Mouse (Mus musculus): ENCODE data around the gene Pank3.

GRCm38 (mm10) chr11:35798874-35799273, 29.6 kb downstream of the Pank3 start, which contains the start of gene Fbll1:
- TF ChIP-seq CTCF (IDR thresholded peaks at IDR 0.05) (0 out of 2 replicates have a peak, but pooled peaks have one; percentile 16), EP300 (IDR thresholded peaks at IDR 0.05) (no peak)
